Mouse (Mus musculus) E14TG2a.4 (cell line): Measurements from ENCODE around the gene Slc35f4.

Source experiments
- CTCF ChIP-seq: conservative IDR thresholded peaks from 2 replicates; pipeline ENCODE4 v1.5.1; 2014; ENCODE audit warnings: low read length
- NANOG ChIP-seq: IDR thresholded peaks from 2 replicates; pipeline ENCODE4 v1.6.1; 2014; ENCODE audit warnings: borderline replicate concordance, low read length, mixed read lengths
- POU5F1 ChIP-seq: IDR thresholded peaks from 2 replicates; pipeline ENCODE4 v1.6.1; 2014; ENCODE audit warnings: low read length, borderline replicate concordance

- no peak for TF ChIP-seq CTCF
- no peak for TF ChIP-seq NANOG
- TF ChIP-seq POU5F1 = no peak
Measured at GRCm38 (mm10) chr14:49515096-49515665, 10.7 kb downstream of the Slc35f4 start.
